Mouse (Mus musculus) embryonic stem cell, embryonic (primary cell): ENCODE results near the gene Map3k5.
"Not testable (repeated sequence)": the region's sequence is repeated elsewhere in the genome, so short reads cannot be mapped to it uniquely, and the experiment has no call there.

ENCODE experiments used
- CTCF ChIA-PET, 4 experiments: fragments of 300-600 bp in 2 of 4; fragments of 350-600 bp in 2 of 4; sonication (Branson Sonifier 250); formaldehyde crosslinking; loops; one replicate each; lab custom pipeline; 2022; ENCODE audit warnings: inconsistent platforms in 2 of 4; lab: Charles Lee
- POLR2A ChIA-PET, 4 experiments: fragments of 300-600 bp in 2 of 4; fragments of 350-600 bp in 2 of 4; sonication (Branson Sonifier 250); formaldehyde crosslinking; loops; one replicate each; lab custom pipeline; 2022; ENCODE audit warnings: antibody characterized with exemption in 4 of 4, inconsistent platforms in 1 of 4; lab: Charles Lee

Map3k5 gene

DNA sequence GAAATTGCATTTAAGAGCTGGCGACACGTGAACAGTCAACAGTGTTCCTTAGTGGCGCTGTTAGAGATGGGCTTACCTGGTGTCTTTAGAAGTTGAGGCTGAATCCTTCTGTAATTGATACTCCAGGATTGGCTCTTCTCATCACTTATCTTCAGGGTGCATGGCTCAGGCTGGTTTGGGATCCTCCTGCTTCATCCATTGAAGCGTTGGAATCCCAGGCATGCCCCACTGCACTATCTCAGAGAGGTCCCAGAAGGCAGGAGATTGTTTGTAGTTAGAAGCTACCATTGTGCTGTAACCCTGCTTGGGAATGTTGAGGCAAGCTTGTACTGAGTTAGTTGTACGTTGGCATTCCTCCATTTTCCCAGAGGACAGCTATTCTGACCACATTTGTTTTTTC, 13.6 kb downstream of the Map3k5 start:
- CTCF ChIA-PET: interaction anchor here in 1 of 4 experiments (1.5 kb wide), 1 partner anchor 29 kb away, joined by 6 read pairs; no protein-coding TSS in a partner anchor
- POLR2A ChIA-PET: no interaction called here

GRCm38 (mm10) chr10:19948381-19948780, 14.1 kb downstream of the Map3k5 start:
- POLR2A ChIA-PET: no interaction called here
- CTCF ChIA-PET: interaction anchor here in 1 of 4 experiments (1.5 kb wide), 1 partner anchor 29 kb away, joined by 6 read pairs; no protein-coding TSS in a partner anchor

DNA sequence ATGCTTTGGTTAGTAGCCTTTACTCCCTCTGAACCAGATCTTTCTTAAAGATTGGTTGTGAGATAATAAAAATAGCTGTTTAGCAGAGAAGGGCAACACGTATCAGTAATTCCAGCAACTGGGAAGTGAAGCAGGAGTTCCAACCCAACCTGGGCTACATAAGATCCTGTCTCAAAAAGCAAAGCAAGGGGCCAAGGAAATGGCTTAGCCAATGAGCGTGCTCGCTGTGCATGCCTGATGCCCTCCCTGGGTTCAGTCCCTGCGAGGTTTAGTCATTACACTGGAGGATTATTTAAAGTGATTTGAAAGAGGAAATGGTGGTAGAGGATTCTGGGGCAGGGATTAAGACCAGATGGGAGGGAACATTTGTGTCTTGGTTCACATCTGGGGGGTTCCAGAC, 14.8 kb downstream of the Map3k5 start:
- ChIA-PET CTCF (interaction anchor here in 1 of 4 experiments (1.5 kb wide), 1 partner anchor 28 kb away, joined by 6 read pairs; no protein-coding TSS in a partner anchor), POLR2A (no interaction called here)

- ChIA-PET CTCF (no interaction called here), POLR2A (no interaction called here)
Observed at GRCm38 (mm10) chr10:19953032-19953761, 18.9 kb downstream of the Map3k5 start.

DNA sequence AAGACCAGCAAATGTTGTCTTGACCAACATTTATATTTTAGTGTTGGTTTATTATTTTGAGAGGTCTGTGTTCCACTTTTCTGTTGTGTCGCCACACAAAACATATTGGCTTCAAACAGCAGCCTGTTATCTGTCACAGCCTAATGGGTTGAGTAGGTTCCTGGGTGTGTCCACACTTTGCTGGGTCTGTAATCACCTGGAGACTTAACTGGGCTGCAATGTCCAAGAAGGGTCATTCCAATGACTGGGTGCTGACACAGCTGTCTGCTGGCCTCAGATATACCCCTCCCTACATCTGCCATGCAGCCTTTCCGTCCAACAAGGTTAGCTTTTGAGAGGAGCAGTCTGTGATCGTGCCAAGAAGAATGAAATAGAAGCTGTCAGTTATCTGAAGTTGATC, 20.3 kb downstream of the Map3k5 start:
- POLR2A ChIA-PET: no interaction called here
- CTCF ChIA-PET: no interaction called here

DNA sequence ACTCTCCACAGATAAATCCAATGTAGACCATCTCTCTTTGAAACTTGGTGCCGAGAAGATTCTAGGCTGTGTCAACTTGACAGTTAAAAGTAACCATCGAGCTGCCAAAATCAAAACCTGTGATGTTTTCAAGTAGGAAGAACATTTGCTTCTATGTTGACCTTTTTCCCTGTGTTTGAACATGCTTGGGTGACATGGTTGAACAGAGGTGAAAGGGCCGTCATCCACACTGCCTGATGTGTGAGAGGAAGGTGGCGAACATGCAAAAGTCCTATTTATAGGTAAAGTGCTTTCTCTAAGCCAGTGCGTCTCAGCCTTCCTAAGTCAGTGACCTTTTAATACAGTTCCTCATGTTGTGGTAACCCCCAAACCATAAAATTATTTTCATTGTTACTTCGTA, 21.5 kb downstream of the Map3k5 start:
- ChIA-PET CTCF (no interaction called here), POLR2A (no interaction called here)

GRCm38 (mm10) chr10:19956745-19957144, 22.5 kb downstream of the Map3k5 start:
- CTCF ChIA-PET: interaction anchor here in 1 of 4 experiments (0.7 kb wide), 1 partner anchor 50 kb away, joined by 3 read pairs; the partner anchor contains the start of gene Pex7

DNA sequence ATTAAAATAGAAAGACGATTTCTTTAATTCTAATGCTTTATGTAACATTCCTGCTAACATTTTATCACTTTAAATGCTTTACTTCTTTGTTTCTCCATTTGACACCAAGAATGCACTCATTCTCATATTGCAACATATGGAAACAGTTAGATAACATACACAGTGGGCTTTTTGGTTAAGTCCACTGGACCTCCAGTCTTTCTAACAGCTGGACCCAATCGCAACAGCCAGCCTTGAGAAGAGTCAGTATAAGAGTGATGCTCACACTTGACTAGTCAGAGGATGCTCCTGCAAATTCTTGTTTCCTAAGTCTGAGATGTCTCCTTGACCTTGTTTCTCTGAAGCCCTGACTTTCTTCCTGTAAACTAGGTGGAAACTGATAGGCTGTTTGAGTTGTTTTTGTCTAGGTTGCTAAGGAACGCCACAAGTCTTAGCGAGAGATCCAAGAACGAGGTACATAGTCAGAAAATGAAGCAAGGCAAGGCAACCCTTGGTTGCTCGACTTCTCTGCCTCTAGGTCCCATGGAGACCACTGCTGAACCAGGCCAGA, 26.6 kb downstream of the Map3k5 start:
- ChIA-PET POLR2A (no interaction called here), CTCF (interaction anchor here in 1 of 4 experiments (0.9 kb wide), 1 partner anchor 112 kb away, joined by 4 read pairs; no protein-coding TSS in a partner anchor)

More at GRCm38 (mm10) chr10:19956745-19957144, 22.5 kb downstream of the Map3k5 start:
- POLR2A ChIA-PET: no interaction called here

GRCm38 (mm10) chr10:19962746-19963145, 28.5 kb downstream of the Map3k5 start:
- ChIA-PET POLR2A (no interaction called here), CTCF (interaction anchor here in 1 of 4 experiments (1.4 kb wide), 1 partner anchor 110 kb away, joined by 4 read pairs; no protein-coding TSS in a partner anchor)

DNA sequence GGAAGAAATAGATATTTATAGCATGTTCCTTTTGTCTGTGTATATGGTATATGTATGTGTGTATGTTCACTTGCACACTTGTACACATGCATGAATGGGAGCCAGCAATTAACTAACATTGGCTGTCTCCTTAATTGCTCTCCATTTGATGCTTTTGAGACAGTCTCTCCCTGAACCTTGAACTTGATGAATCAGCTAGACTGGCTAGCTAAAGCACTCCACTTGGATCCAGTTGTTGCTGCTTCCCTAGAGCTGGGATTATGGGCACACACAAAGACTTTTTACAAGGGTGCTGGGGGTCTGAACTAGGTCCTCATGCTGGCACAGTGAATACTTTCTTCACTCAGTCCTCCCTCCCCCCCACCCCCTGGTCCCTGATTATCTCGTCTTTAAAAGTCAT, 28.9 kb downstream of the Map3k5 start:
- POLR2A ChIA-PET: interaction anchor here in 1 of 4 experiments (0.6 kb wide), 1 partner anchor 172 kb away, joined by 3 read pairs; no protein-coding TSS in a partner anchor
- CTCF ChIA-PET: interaction anchor here in 1 of 4 experiments (1.4 kb wide), 1 partner anchor 110 kb away, joined by 4 read pairs; no protein-coding TSS in a partner anchor

GRCm38 (mm10) chr10:19964105-19964504, 29.8 kb downstream of the Map3k5 start:
- POLR2A ChIA-PET: interaction anchor here in 1 of 4 experiments (0.7 kb wide), 1 partner anchor 31 kb away, joined by 3 read pairs; no protein-coding TSS in a partner anchor
- CTCF ChIA-PET: no interaction called here

- CTCF ChIA-PET: interaction anchor here in 1 of 4 experiments (1.3 kb wide), 1 partner anchor 11 kb away, joined by 3 read pairs; no protein-coding TSS in a partner anchor
- POLR2A ChIA-PET: no interaction called here
Observed at GRCm38 (mm10) chr10:19966597-19966996, 32.3 kb downstream of the Map3k5 start.

GRCm38 (mm10) chr10:19968445-19968844, 34.2 kb downstream of the Map3k5 start:
- ChIA-PET POLR2A (interaction anchor here in 1 of 4 experiments (0.7 kb wide), 1 partner anchor 990 kb away, joined by 4 read pairs; no protein-coding TSS in a partner anchor), CTCF (no interaction called here)

DNA sequence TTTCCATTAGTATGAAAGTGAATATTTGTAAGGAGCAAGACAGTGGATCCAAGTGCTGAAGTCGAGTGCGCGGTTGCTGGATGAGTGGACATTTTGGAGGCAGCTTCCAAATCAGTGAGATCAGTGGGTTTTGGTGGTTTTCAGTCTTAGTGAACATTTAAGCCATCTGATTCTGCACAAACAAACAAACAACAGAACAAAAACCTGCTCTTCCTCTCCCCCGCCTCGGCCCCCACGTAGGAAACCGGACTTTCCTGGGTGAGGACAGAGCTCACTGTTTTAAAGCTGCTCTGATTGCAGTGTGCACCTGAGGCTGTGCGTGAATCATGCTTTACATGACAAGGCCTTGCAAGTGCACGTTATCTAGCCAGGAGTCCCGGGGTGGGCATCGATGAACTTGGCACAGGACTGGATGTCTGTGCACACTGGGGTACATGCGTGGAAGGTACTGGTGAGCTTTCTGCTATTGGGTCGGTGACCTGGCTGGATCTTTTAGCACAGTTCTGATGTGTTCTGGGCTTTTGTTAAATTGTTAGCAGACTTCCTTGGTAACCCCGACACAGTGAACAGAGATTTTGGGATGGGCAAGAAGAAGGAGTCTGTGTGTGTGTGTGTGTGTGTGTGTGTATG, 35.7 kb downstream of the Map3k5 start:
- CTCF ChIA-PET: interaction anchor here in 1 of 4 experiments (0.6 kb wide), 1 partner anchor 100 kb away, joined by 3 read pairs; no protein-coding TSS in a partner anchor
- POLR2A ChIA-PET: interaction anchor here in 1 of 4 experiments (0.7 kb wide), 1 partner anchor 1998 kb away, joined by 3 read pairs; no protein-coding TSS in a partner anchor

DNA sequence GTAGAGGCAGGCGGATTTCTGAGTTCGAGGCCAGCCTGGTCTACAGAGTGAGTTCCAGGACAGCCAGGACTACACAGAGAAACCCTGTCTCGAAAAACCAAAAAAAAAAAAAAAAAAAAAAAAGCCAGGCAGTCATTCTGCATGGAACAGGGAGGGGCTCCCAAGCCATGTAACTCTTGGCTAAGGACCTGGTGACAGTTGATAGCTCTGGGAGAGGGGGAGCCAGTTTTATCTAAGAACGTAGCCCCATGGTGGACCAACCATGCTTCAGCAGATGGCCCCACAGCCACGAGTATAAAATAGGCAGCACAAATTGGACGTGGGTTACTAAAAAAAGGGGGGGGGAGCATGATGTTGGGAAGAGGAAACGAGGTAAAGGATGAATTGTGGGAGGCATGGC, 37.2 kb downstream of the Map3k5 start:
- CTCF ChIA-PET: not testable (repeated sequence)
- POLR2A ChIA-PET: interaction anchor here in 1 of 4 experiments (0.6 kb wide), 1 partner anchor 1921 kb away, joined by 3 read pairs; no protein-coding TSS in a partner anchor

- ChIA-PET CTCF (no interaction called here), POLR2A (interaction anchor here in 1 of 4 experiments (0.7 kb wide), 1 partner anchor 47 kb away, joined by 4 read pairs; no protein-coding TSS in a partner anchor)
Observed at GRCm38 (mm10) chr10:19973321-19974108, 39.2 kb downstream of the Map3k5 start.

DNA sequence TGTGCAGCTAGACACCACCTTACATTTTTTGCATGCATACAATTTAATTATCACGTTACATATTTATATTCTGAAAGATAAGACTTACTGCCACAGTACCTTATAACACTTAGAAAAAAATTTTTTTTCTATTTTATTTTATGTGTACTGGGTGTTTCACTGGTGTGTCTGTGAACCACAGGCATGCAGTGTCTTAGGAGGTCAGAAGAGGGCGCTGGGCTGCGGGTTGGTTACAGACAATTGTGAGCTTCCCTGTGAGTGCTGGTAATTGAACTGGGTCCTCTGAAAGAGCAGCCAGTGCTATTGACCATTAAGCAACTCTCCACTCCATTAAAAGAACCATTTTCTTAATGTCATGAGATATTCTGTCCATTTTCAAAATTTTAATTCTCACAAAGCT, 43.3 kb downstream of the Map3k5 start:
- ChIA-PET POLR2A (no interaction called here), CTCF (interaction anchor here (0.5 to 2.1 kb wide), 16 partner anchors 10 to 662 kb away, joined by 3 to 12 read pairs (median 4); no protein-coding TSS in a partner anchor)

DNA sequence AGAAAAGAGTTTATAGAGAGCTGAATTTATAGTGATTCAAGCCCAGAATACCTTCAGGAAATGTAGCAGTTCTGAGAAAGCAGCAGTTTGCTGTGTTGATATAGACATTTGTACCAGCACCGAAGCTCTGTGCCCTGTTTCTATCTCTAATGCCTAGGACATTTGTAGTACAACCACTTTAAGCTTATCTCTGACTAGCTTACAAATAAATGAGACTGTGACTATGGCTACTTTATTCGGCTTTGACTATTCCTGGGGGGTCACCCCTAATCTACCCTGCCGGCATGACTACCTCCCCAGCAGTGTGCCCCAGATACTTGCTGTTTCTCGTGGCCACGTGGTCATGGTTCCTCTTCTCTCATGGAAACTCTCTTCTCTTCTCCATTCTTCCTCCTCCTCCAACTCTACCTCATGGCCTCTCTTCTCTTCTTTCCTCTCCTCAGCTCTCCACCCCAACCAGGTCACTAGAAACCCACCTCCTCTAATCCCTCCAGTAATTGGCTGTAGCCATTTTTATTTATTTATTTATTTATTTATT, 44.5 kb downstream of the Map3k5 start:
- CTCF ChIA-PET: interaction anchor here (1.0 to 2.1 kb wide), 5 partner anchors 94 to 270 kb away, joined by 3 to 10 read pairs (median 4); no protein-coding TSS in a partner anchor
- POLR2A ChIA-PET: interaction anchor here in 1 of 4 experiments (0.7 kb wide), 1 partner anchor 348 kb away, joined by 6 read pairs; no protein-coding TSS in a partner anchor
